Mouse (Mus musculus): ENCODE results near the gene Chtf18.
"Not testable (repeated sequence)": the region's sequence is repeated elsewhere in the genome, so short reads cannot be mapped to it uniquely, and the experiment has no call there.

GRCm38 (mm10) chr17:25741471-25741870 is 14.3 kb upstream of the Chtf18 start:
- TF ChIP-seq CTCF (IDR thresholded peaks at IDR 0.05; ENCODE audit: low read depth, low read length); POLR2A (IDR thresholded peaks at IDR 0.05; ENCODE audit: extremely low read depth, insufficient read depth, low read length): not testable (repeated sequence)

Data from liver, adult 2 months (tissue).